Mouse (Mus musculus): ENCODE measurements at regions not wholly inside any gene's neighbourhood (a gene's known extent, or its start where the extent isn't known, plus 50 kb on each side); places are given as distances from the start of the nearest gene placed in this dataset.

- in situ Hi-C loops (cut with MboI; ENCODE audit: low pct_unique_long_range_greater_than_20kb in 1 of 2, low sequenced_read_pairs in 2 of 2, unreplicated experiment in 1 of 2), result no loop called here
These were observed 86.2 kb upstream of the Mon1b start for GRCm38 (mm10) chr8:113549200-113549599.

- in situ Hi-C loops (cut with MboI; ENCODE audit: low pct_unique_long_range_greater_than_20kb in 1 of 2, low sequenced_read_pairs in 2 of 2, unreplicated experiment in 1 of 2), result no loop called here
These were observed 83.7 kb upstream of the Mon1b start for GRCm38 (mm10) chr8:113551454-113552273.

GRCm38 (mm10) chr8:113552826-113553225 is 82.6 kb upstream of the Mon1b start:
- in situ Hi-C loops (cut with MboI; ENCODE audit: low pct_unique_long_range_greater_than_20kb in 1 of 2, low sequenced_read_pairs in 2 of 2, unreplicated experiment in 1 of 2), result no loop called here

- in situ Hi-C loops (cut with MboI; ENCODE audit: low pct_unique_long_range_greater_than_20kb in 1 of 2, low sequenced_read_pairs in 2 of 2, unreplicated experiment in 1 of 2), result no loop called here
These were observed 80.5 kb upstream of the Mon1b start for GRCm38 (mm10) chr8:113554700-113555455.

- in situ Hi-C loops (cut with MboI; ENCODE audit: low pct_unique_long_range_greater_than_20kb in 1 of 2, low sequenced_read_pairs in 2 of 2, unreplicated experiment in 1 of 2), result no loop called here
These were observed 78.4 kb upstream of the Mon1b start for GRCm38 (mm10) chr8:113556994-113557393.

- in situ Hi-C loops (cut with MboI; ENCODE audit: low pct_unique_long_range_greater_than_20kb in 1 of 2, low sequenced_read_pairs in 2 of 2, unreplicated experiment in 1 of 2), result loop anchor here in 1 of 2 experiments (25.0 kb wide), 1 partner anchor 469 kb away; no protein-coding TSS in a partner anchor
These were observed 54.3 kb upstream of the Mon1b start for GRCm38 (mm10) chr8:113581098-113581497.

- in situ Hi-C loops (cut with MboI; ENCODE audit: low pct_unique_long_range_greater_than_20kb in 1 of 2, low sequenced_read_pairs in 2 of 2, unreplicated experiment in 1 of 2), result loop anchor here in 1 of 2 experiments (25.0 kb wide), 1 partner anchor 469 kb away; no protein-coding TSS in a partner anchor
These were observed 53.7 kb upstream of the Mon1b start for GRCm38 (mm10) chr8:113581704-113582103.

- in situ Hi-C loops (cut with MboI; ENCODE audit: low pct_unique_long_range_greater_than_20kb in 1 of 2, low sequenced_read_pairs in 2 of 2, unreplicated experiment in 1 of 2), result loop anchor here in 1 of 2 experiments (25.0 kb wide), 1 partner anchor 470 kb away; no protein-coding TSS in a partner anchor
These were observed 53.0 kb upstream of the Mon1b start for GRCm38 (mm10) chr8:113582180-113582975.

- in situ Hi-C loops (cut with MboI; ENCODE audit: low pct_unique_long_range_greater_than_20kb in 1 of 2, low sequenced_read_pairs in 2 of 2, unreplicated experiment in 1 of 2), result loop anchor here in 1 of 2 experiments (25.0 kb wide), 1 partner anchor 472 kb away; no protein-coding TSS in a partner anchor
These were observed 51.6 kb upstream of the Mon1b start for GRCm38 (mm10) chr8:113583801-113584200.

Measured in mouse embryonic stem cell (cell line).